Comparison of ENCODE assay signal across 8 mouse cellular contexts in genomic region chr6:113494258-113494788, GRCm38 (mm10). TPM values are rescaled to one million over a fixed set of nuclear protein-coding genes. Genes with fewer than 3 reads are reported as not detected.
DNase-seq lines count a peak whose midpoint lies in the region; ATAC-seq and TF ChIP-seq lines count a peak whose summit lies in the region.

No protein-coding gene starts in this region.

- no peak for ATAC-seq in G1E (ENCODE audit: extremely low read depth, insufficient number of reproducible peaks, low FRiP score, poor library complexity, severe bottlenecking)
- ATAC-seq in hindbrain, embryonic 11.5 days (ENCODE audit: low FRiP score): peak; percentile 78
- peak; percentile 92 for ATAC-seq in lung, postnatal 0 days

- H3K9me3 ChIP-seq in G1E (replicated peaks): peaks cover 7% of the 10 kb centered on the region
- no peaks in the 10 kb centered on the region for H3K9me3 ChIP-seq in hindbrain, embryonic 11.5 days (ENCODE audit: control insufficient read depth, low read length)
- no peaks in the 10 kb centered on the region for H3K9me3 ChIP-seq in lung, postnatal 0 days (ENCODE audit: low read length)

- TF ChIP-seq CTCF in G1E (IDR thresholded peaks at IDR 0.05; ENCODE audit: low read depth, low read length): no peak
- TF ChIP-seq CTCF in lung, postnatal 0 days (IDR thresholded peaks at IDR 0.05): peak; percentile 80
- peak; percentile 96 for TF ChIP-seq CTCF in thymus, adult 2 months (IDR thresholded peaks at IDR 0.05; ENCODE audit: borderline replicate concordance, control insufficient read depth, extremely low read depth, insufficient read depth, low read length, poor library complexity)

- H3K4me1 ChIP-seq in G1E (ENCODE audit: insufficient read depth, low read depth, low read length): peaks cover 5% of the 10 kb centered on the region
- H3K4me1 ChIP-seq in hindbrain, embryonic 11.5 days (replicated peaks; ENCODE audit: control insufficient read depth, insufficient read depth, low read length): 0 out of 2 replicates have a peak, but pooled peaks cover 2% of the 10 kb centered on the region
- no peaks in the 10 kb centered on the region for H3K4me1 ChIP-seq in lung, postnatal 0 days (ENCODE audit: insufficient read depth, low read depth, low read length)
- H3K4me1 ChIP-seq in thymus, adult 2 months (replicated peaks; ENCODE audit: control insufficient read depth, insufficient read depth, low read length): peaks cover 38% of the 10 kb centered on the region

- H3K4me3 ChIP-seq in G1E (ENCODE audit: low read depth, low read length): peak overlapping the region; percentile 11; the same call in 1 of the 2 replicates
- peak overlapping the region; percentile 29 for H3K4me3 ChIP-seq in hindbrain, embryonic 11.5 days (ENCODE audit: low read depth, low read length)
- H3K4me3 ChIP-seq in lung, postnatal 0 days (ENCODE audit: low read depth, low read length): peak overlapping the region; percentile 38
- peak overlapping the region; percentile 39 for H3K4me3 ChIP-seq in thymus, adult 2 months (ENCODE audit: control insufficient read depth, insufficient read depth, low read length)

- H3K4me2 ChIP-seq in hindbrain, embryonic 11.5 days (replicated peaks; ENCODE audit: low read depth, low read length): peak overlapping the region; percentile 37
- peak overlapping the region; percentile 57 for H3K4me2 ChIP-seq in lung, postnatal 0 days (replicated peaks; ENCODE audit: low read depth, low read length)

- H3K36me3 ChIP-seq in G1E (replicated peaks): peaks cover 48% of the 10 kb centered on the region
- H3K36me3 ChIP-seq in hindbrain, embryonic 11.5 days (ENCODE audit: control insufficient read depth, insufficient read depth, low read length): peaks cover 3% of the 10 kb centered on the region; the same call in 1 of the 2 replicates
- H3K36me3 ChIP-seq in lung, postnatal 0 days (ENCODE audit: insufficient read depth, low read length): peaks cover 4% of the 10 kb centered on the region; the same call in 1 of the 2 replicates
- H3K36me3 ChIP-seq in thymus, adult 2 months (ENCODE audit: control insufficient read depth, insufficient read depth, low read length): no peaks in the 10 kb centered on the region

- peaks cover 30% of the 10 kb centered on the region for H3K27me3 ChIP-seq in G1E (ENCODE audit: insufficient read depth, low read length)
- peaks cover 6% of the 10 kb centered on the region for H3K27me3 ChIP-seq in hindbrain, embryonic 11.5 days (ENCODE audit: control insufficient read depth, insufficient read depth, low read length)
- H3K27me3 ChIP-seq in lung, postnatal 0 days (replicated peaks; ENCODE audit: insufficient read depth, low read length): no peaks in the 10 kb centered on the region
- no peaks in the 10 kb centered on the region; the same call in 1 of the 2 replicates for H3K27me3 ChIP-seq in thymus, adult 2 months (ENCODE audit: control insufficient read depth, insufficient read depth, low read length)

- no peak for TF ChIP-seq EP300 in lung, postnatal 0 days (IDR thresholded peaks at IDR 0.05)

- DNase-seq in G1E (ENCODE audit: low spot score): no peak
- DNase-seq in cerebellum, postnatal 14 days: peak; percentile 78 to 86
- DNase-seq in frontal cortex, postnatal 10 days (ENCODE audit: low spot score in 2 of 2): peak; percentile 55 to 70
- peak; percentile 86 for DNase-seq in hindbrain, embryonic 11.5 days (ENCODE audit: low spot score)
- peak; percentile 63 for DNase-seq in layer of hippocampus, adult 9-11 months
- peak; percentile 85 for DNase-seq in lung, postnatal 0 days (ENCODE audit: low spot score)
- DNase-seq in ovary, adult 18-20 months (ENCODE audit: low spot score): peak; percentile 48
- peak; percentile 86 for DNase-seq in thymus, adult 2 months

- peak overlapping the region; percentile 28; the same call in 1 of the 2 replicates for H3K9ac ChIP-seq in hindbrain, embryonic 11.5 days (ENCODE audit: low read depth, low read length)
- 0 out of 2 replicates have a peak overlapping the region, but pooled peaks have one; percentile 3 for H3K9ac ChIP-seq in lung, postnatal 0 days (replicated peaks; ENCODE audit: low read depth)

- under 1% methylated on average over 54 of the region's 54 CpGs for WGBS in hindbrain, embryonic 11.5 days
- 2% methylated on average over 48 of the region's 54 CpGs for whole genome bisulfite sequencing in lung, postnatal 0 days
- 3% methylated on average over 54 of the region's 54 CpGs for WGBS in thymus, adult 2 months

- peak overlapping the region; percentile 6; the same call in 1 of the 2 replicates for H3K27ac ChIP-seq in hindbrain, embryonic 11.5 days (ENCODE audit: low read depth, low read length)
- no peak overlapping the region; the same call in 1 of the 2 replicates for H3K27ac ChIP-seq in lung, postnatal 0 days (ENCODE audit: low read length)
- H3K27ac ChIP-seq in thymus, adult 2 months (ENCODE audit: control insufficient read depth, insufficient read depth, low read length): peak overlapping the region; percentile 70; the same call in 1 of the 2 replicates

- TF ChIP-seq POLR2A in thymus, adult 2 months (IDR thresholded peaks at IDR 0.05; ENCODE audit: control insufficient read depth, extremely low read depth, insufficient read depth, low read length, poor library complexity): peak; percentile 63

RNA-seq across cellular contexts. Expression of gene Prrt3, which starts 7.4 kb away (rescaled TPM):
- not detected in 2 replicates for total RNA-seq in G1E (2014; fragmentation: Nextera tagmentation)
- total RNA-seq in G1E (2017): under 0.01 and 0.12 TPM in 2 replicates
- not detected in 2 replicates for polyA plus RNA-seq in G1E (2012)
- polyA plus RNA-seq in hindbrain, embryonic 11.5 days (2014; fragmentation: Nextera tagmentation; extraction: Ambion mirVana): 0.73 and 0.77 TPM in 2 replicates
- 0.20 and 0.30 TPM in 2 replicates for polyA plus RNA-seq in lung, postnatal 0 days (2015; fragmentation: Nextera tagmentation; extraction: Ambion mirVana)
- 0.16 and 0.28 TPM in 2 replicates for polyA plus RNA-seq in thymus, adult 2 months (2012; rRNA removed)

RNA-seq across cellular contexts. Expression of gene Creld1, which starts 11.2 kb away (rescaled TPM):
- 8.5 and 9.9 TPM in 2 replicates for total RNA-seq in G1E (2014; fragmentation: Nextera tagmentation)
- total RNA-seq in G1E (2017): 5.8 and 7.4 TPM in 2 replicates
- 17.3 and 19.8 TPM in 2 replicates for polyA plus RNA-seq in G1E (2012)
- 29.6 and 32.6 TPM in 2 replicates for polyA plus RNA-seq in hindbrain, embryonic 11.5 days (2014; fragmentation: Nextera tagmentation; extraction: Ambion mirVana)
- 25.5 and 27.2 TPM in 2 replicates for polyA plus RNA-seq in lung, postnatal 0 days (2015; fragmentation: Nextera tagmentation; extraction: Ambion mirVana)
- polyA plus RNA-seq in thymus, adult 2 months (2012; rRNA removed): 15.2 and 16.1 TPM in 2 replicates

RNA-seq across cellular contexts. Expression of gene Il17rc, which starts 23.1 kb away (rescaled TPM):
- not detected in 2 replicates for total RNA-seq in G1E (2014; fragmentation: Nextera tagmentation)
- total RNA-seq in G1E (2017): not detected in 2 replicates
- polyA plus RNA-seq in G1E (2012): 0.07 and 0.17 TPM in 2 replicates
- 2.7 and 3.2 TPM in 2 replicates for polyA plus RNA-seq in hindbrain, embryonic 11.5 days (2014; fragmentation: Nextera tagmentation; extraction: Ambion mirVana)
- polyA plus RNA-seq in lung, postnatal 0 days (2015; fragmentation: Nextera tagmentation; extraction: Ambion mirVana): 30.1 and 31.1 TPM in 2 replicates
- polyA plus RNA-seq in thymus, adult 2 months (2012; rRNA removed): 14.3 and 15.4 TPM in 2 replicates

RNA-seq across cellular contexts. Expression of gene Il17re, which starts 36.0 kb away (rescaled TPM):
- total RNA-seq in G1E (2014; fragmentation: Nextera tagmentation) (not detected in 2 replicates), G1E (2017) (0.17 and 0.22 TPM in 2 replicates)
- not detected in 2 replicates for polyA plus RNA-seq in G1E (2012)
- polyA plus RNA-seq in hindbrain, embryonic 11.5 days (2014; fragmentation: Nextera tagmentation; extraction: Ambion mirVana): 0.77 and 0.88 TPM in 2 replicates
- polyA plus RNA-seq in lung, postnatal 0 days (2015; fragmentation: Nextera tagmentation; extraction: Ambion mirVana): 16.2 and 19.4 TPM in 2 replicates
- polyA plus RNA-seq in thymus, adult 2 months (2012; rRNA removed): 22.8 and 32.5 TPM in 2 replicates

RNA-seq across cellular contexts. Expression of gene Emc3, which starts 37.1 kb away (rescaled TPM):
- total RNA-seq in G1E (2014; fragmentation: Nextera tagmentation): 54.4 and 56.1 TPM in 2 replicates
- 34.8 and 37.1 TPM in 2 replicates for total RNA-seq in G1E (2017)
- 18.8 and 22.9 TPM in 2 replicates for polyA plus RNA-seq in G1E (2012)
- 90.5 and 90.7 TPM in 2 replicates for polyA plus RNA-seq in hindbrain, embryonic 11.5 days (2014; fragmentation: Nextera tagmentation; extraction: Ambion mirVana)
- polyA plus RNA-seq in lung, postnatal 0 days (2015; fragmentation: Nextera tagmentation; extraction: Ambion mirVana): 93.7 and 95.7 TPM in 2 replicates
- 54.5 and 59.7 TPM in 2 replicates for polyA plus RNA-seq in thymus, adult 2 months (2012; rRNA removed)
